Mouse (Mus musculus): ENCODE results near the gene Dmbt1. TPM values are rescaled to one million over a fixed set of nuclear protein-coding genes. Genes with fewer than 3 reads are reported as not detected.
"Not testable (repeated sequence)": the region's sequence is repeated elsewhere in the genome, so short reads cannot be mapped to it uniquely, and the experiment has no call there.

The Dmbt1 gene
- total RNA-seq, 2 experiments from 2014 or later, result not detected

- not testable (repeated sequence) for DNase-seq (ENCODE audit: low spot score in 2 of 2)
These were observed 13.5 kb downstream of the Dmbt1 start for GRCm38 (mm10) chr7:131045258-131045835.

DNA sequence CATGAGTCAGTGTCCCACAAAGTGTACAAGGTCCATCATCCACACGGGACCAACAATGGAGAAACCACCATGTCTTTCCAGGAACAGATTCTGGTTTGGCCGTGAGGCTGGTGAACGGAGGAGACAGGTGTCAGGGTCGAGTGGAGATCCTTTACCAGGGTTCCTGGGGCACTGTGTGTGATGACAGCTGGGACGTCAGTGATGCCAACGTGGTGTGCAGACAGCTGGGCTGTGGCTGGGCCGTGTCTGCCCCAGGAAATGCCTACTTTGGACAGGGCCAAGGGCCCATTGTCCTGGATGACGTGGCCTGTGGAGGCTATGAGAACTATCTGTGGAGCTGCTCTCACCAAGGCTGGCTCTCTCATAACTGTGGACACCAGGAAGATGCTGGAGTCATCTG lies 18.0 kb downstream of the Dmbt1 start:
- DNase-seq (ENCODE audit: low spot score in 2 of 2), result not testable (repeated sequence)
- intact Hi-C loops (cut with DNase I), result loop anchor here (1.0 to 10.0 kb wide), 2 partner anchors 23 to 285 kb away; no protein-coding TSS in a partner anchor

More at GRCm38 (mm10) chr7:131045258-131045835, 13.5 kb downstream of the Dmbt1 start:
- intact Hi-C loops (cut with DNase I), result not testable (repeated sequence)

DNA sequence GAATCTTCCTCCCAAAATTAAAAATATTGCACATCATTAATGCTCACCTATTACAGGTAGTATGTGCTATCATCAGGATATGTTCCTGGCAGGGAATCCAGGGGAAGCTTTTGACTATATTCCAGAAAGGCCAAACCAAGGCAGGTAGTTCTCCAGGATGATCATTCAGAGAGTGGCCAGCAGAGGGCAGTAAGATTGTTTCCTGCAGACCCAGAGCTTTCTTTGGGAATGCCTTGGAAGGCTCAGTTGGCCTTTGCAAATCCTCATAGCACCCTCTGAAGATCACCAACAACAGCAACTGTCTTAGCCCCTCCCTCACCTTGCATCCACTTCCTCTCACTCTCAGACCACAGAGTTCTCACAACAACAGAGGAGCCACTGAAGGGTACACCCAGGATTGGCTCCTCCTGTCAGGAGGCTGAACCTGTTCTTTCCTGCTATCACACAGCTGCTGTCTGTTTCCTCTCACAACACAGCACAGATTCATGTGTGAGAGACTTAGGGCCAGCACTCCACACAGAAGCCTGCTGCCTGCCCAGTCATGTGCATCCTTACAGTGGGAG lies 23.0 kb downstream of the Dmbt1 start:
- no peak for DNase-seq (ENCODE audit: low spot score in 2 of 2)

GRCm38 (mm10) chr7:131057918-131058317 lies 26.1 kb downstream of the Dmbt1 start:
- intact Hi-C loops (cut with DNase I), result loop anchor here (10.0 kb wide), 1 partner anchor 293 kb away; no protein-coding TSS in a partner anchor
- not testable (repeated sequence) for DNase-seq (ENCODE audit: low spot score in 2 of 2)

More for the DNA sequence above, 23.0 kb downstream of the Dmbt1 start:
- intact Hi-C loops (cut with DNase I), result loop anchor here (10.0 kb wide), 1 partner anchor 290 kb away; no protein-coding TSS in a partner anchor

GRCm38 (mm10) chr7:131059808-131060207 lies 28.0 kb downstream of the Dmbt1 start:
- DNase-seq (ENCODE audit: low spot score in 2 of 2), result peak; percentile 10 to 19
- intact Hi-C loops (cut with DNase I), result loop anchor here (10.0 kb wide), 1 partner anchor 295 kb away; no protein-coding TSS in a partner anchor

DNA sequence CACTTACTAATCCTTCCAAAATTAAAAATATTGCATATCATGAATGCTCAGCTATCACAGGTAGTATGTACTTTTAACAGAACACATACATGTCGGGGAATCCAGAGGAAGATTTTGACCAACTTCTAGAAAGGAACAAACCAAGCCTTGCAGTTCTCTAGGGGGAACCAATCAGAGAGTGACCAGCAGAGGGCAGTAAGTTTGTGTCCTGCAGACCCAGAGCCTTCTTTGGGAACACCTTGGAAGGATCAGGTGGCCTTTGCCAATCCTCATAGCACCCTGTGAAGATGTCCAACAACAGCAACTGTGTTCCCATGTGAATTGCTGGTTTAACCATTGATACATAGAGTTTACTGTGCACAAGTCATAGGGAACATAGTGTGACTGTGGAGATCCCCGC lies 30.7 kb downstream of the Dmbt1 start:
- intact Hi-C loops (cut with DNase I), result no loop called here
- DNase-seq (ENCODE audit: low spot score in 2 of 2), result no peak

GRCm38 (mm10) chr7:131068191-131068590 lies 36.3 kb downstream of the Dmbt1 start:
- intact Hi-C loops (cut with DNase I), result not testable (repeated sequence)
- peak; percentile 9 to 41 for DNase-seq (ENCODE audit: low spot score in 2 of 2)

DNA sequence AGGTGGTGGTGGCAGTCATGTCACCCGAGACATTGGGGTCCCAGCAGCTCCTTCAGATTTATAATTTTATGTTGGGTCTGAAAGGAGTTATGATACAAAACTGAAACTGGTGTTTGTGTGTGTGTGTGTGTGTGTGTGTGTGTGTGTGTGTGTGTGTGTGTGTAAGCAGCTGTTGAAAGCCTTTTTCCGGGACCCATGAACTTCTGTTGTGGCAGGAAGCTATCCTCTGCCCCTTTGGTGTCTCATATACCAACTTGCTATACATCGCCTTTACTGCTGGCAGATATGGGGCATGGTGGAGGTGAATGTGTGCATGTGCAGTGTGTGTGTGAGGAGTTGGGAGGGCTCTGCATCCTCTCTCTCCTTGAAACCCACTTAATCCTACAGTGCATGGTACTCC lies 41.6 kb downstream of the Dmbt1 start:
- not testable (repeated sequence) for DNase-seq (ENCODE audit: low spot score in 2 of 2)
- intact Hi-C loops (cut with DNase I), result loop anchor here (1.0 kb wide), 1 partner anchor 23 kb away; no protein-coding TSS in a partner anchor

- intact Hi-C loops (cut with DNase I); DNase-seq (ENCODE audit: low spot score in 2 of 2): not testable (repeated sequence)
These were observed 42.2 kb downstream of the Dmbt1 start for GRCm38 (mm10) chr7:131074098-131074497.

- intact Hi-C loops (cut with DNase I), result no loop called here
- DNase-seq (ENCODE audit: low spot score in 2 of 2), result peak; percentile 37 to 41
These were observed 44.1 kb downstream of the Dmbt1 start for GRCm38 (mm10) chr7:131075956-131076355.

- intact Hi-C loops (cut with DNase I); DNase-seq (ENCODE audit: low spot score in 2 of 2): not testable (repeated sequence)
These were observed 50.5 kb downstream of the Dmbt1 start for GRCm38 (mm10) chr7:131082403-131082802.

DNA sequence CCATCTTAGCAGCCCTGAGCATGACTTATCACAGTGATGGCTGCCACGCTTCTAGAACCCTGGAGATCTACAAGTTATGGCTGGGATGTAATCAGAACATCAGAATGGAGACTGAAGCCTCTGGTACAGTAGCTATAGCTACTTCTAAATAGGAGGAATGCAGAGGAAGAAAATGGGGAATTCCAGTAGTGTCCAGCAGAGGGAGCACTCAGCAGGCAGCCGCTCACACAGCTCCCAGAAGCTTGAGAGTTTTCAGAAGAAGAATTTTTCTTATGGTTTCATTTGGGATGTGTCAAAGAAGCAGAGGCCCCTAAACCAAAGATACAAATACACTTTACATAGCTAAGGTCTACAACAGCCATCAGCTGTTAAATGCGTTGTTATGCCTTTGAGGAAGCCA lies 80.6 kb downstream of the Dmbt1 start:
- peak; percentile 78 to 90 for DNase-seq (ENCODE audit: low spot score in 2 of 2)
- intact Hi-C loops (cut with DNase I), result loop anchor here (5.0 kb wide), 1 partner anchor 220 kb away; the partner anchor contains the start of gene Fam24a

GRCm38 (mm10) chr7:131113676-131114075 lies 81.8 kb downstream of the Dmbt1 start:
- peak in 1 of 2 experiments; percentile 13 for DNase-seq (ENCODE audit: low spot score in 2 of 2)
- intact Hi-C loops (cut with DNase I), result loop anchor here (5.0 kb wide), 1 partner anchor 219 kb away; the partner anchor contains the start of gene Fam24a

- intact Hi-C loops (cut with DNase I), result loop anchor here (5.0 kb wide), 1 partner anchor 218 kb away; the partner anchor contains the start of gene Fam24a
- peak; percentile 19 to 44 for DNase-seq (ENCODE audit: low spot score in 2 of 2)
These were observed 82.6 kb downstream of the Dmbt1 start for GRCm38 (mm10) chr7:131114434-131114833.

- DNase-seq (ENCODE audit: low spot score in 2 of 2), result peak; percentile 29 to 38
These were observed 90.5 kb downstream of the Dmbt1 start for GRCm38 (mm10) chr7:131122210-131122807.

DNA sequence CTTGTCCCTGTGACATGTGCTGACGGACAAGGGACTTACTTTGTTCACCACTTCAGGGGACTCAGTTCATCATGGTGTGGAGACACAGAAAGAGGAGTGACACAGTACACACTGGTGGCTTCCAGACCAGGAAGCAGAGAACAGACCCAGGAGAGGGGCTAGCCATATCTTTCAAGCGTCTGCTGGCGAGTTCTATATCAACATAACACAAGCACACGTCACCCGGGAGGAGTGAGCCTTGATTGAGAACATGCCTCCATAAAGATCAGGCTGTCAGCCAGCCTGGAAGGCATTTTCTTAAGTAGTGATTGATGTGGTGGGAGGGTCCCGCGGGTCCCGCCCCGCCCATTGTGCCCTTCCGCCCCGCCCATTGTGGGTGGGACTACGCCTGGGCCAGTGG lies 98.2 kb downstream of the Dmbt1 start:
- no peak for DNase-seq (ENCODE audit: low spot score in 2 of 2)
- intact Hi-C loops (cut with DNase I), result no loop called here

More at GRCm38 (mm10) chr7:131122210-131122807, 90.5 kb downstream of the Dmbt1 start:
- intact Hi-C loops (cut with DNase I), result no loop called here

- intact Hi-C loops (cut with DNase I), result no loop called here
- no peak for DNase-seq (ENCODE audit: low spot score in 2 of 2)
These were observed 101.3 kb downstream of the Dmbt1 start for GRCm38 (mm10) chr7:131133181-131133580.

DNA sequence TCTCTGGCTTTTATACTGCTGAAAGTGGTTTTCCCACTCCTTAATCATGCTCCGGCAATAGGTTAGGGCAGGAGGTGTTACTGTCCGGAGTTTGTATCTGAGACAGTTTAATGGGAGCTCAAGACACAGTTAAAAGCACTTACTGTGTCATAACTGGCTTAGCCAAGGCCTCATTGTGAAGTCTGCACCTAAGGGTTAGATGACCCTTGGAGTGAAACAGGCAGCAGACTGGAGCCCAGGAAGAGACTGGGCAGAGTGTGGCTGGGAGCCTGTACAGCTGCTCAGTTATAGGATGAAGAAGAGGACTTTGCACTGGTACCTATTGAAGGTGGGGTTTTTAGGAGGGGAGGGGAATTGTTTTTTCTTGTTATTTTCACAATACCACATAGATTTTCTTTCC lies 114.4 kb downstream of the Dmbt1 start, which contains the start of gene 4933402N03Rik:
4933402N03Rik (minus strand) TSS at position 101 of the 400 bp plus-strand sequence.
- intact Hi-C loops (cut with DNase I), result no loop called here
- DNase-seq (ENCODE audit: low spot score in 2 of 2), result no peak

GRCm38 (mm10) chr7:131150179-131150578 lies 118.3 kb downstream of the Dmbt1 start:
- no peak for DNase-seq (ENCODE audit: low spot score in 2 of 2)
- intact Hi-C loops (cut with DNase I), result no loop called here

GRCm38 (mm10) chr7:131153044-131153443 lies 121.2 kb downstream of the Dmbt1 start:
- intact Hi-C loops (cut with DNase I), result no loop called here
- DNase-seq (ENCODE audit: low spot score in 2 of 2), result no peak
